Mouse (Mus musculus) small intestine, adult 2 months (tissue): ENCODE data around the gene Heatr5a. TPM values are rescaled to one million over a fixed set of nuclear protein-coding genes. Genes with fewer than 3 reads are reported as not detected.

Source experiments
- H3K27ac ChIP-seq: fragments of 200-500 bp; 2 replicates; pipeline ENCODE4 v1.5.1; 2012; ENCODE audit warnings: low read depth, low read length, control low read depth, inconsistent platforms; ENCODE audit not compliant: insufficient read depth
- H3K27me3 ChIP-seq: fragments of 200-500 bp; 2 replicates; pipeline ENCODE4 v1.6.1; 2012; ENCODE audit warnings: mild to moderate bottlenecking, moderate library complexity, low read length, inconsistent platforms; ENCODE audit not compliant: control insufficient read depth, insufficient read depth
- H3K36me3 ChIP-seq: fragments of 200-500 bp; 2 replicates; pipeline ENCODE4 v1.6.1; 2012; ENCODE audit warnings: mild to moderate bottlenecking, low read length, control low read depth, inconsistent platforms; ENCODE audit not compliant: control insufficient read depth, insufficient read depth
- H3K4me1 ChIP-seq: fragments of 200-500 bp; 2 replicates; pipeline ENCODE4 v1.6.1; 2012; ENCODE audit warnings: low read length, inconsistent platforms, mixed read lengths; ENCODE audit not compliant: control insufficient read depth, insufficient read depth, insufficient read length
- H3K4me3 ChIP-seq: fragments of 200-500 bp; 2 replicates; pipeline ENCODE4 v1.5.1; 2012; ENCODE audit warnings: low read depth, mild to moderate bottlenecking, control low read depth, inconsistent platforms, low read length, moderate library complexity
- CTCF ChIP-seq: fragments of 200-500 bp; IDR thresholded peaks from 2 replicates; pipeline ENCODE4 v1.5.1; 2012; ENCODE audit warnings: low read depth, mild to moderate bottlenecking, control low read depth, inconsistent platforms, low read length, moderate library complexity, mixed read lengths; ENCODE audit not compliant: insufficient replicate concordance, insufficient read length; ENCODE audit errors: extremely low read depth
- POLR2A ChIP-seq: fragments of 200-500 bp; IDR thresholded peaks from 2 replicates; pipeline ENCODE4 v1.6.1; 2012; ENCODE audit warnings: low read depth, mild to moderate bottlenecking, control low read depth, inconsistent platforms, low read length, moderate library complexity
- WGBS: fragments of 180-500 bp; shearing (Covaris S2); methylation state at CpG from one replicate; pipeline ENCODE4 v1.1.7; 2018; 5-methylcytosine and 5-hydroxymethylcytosine counted together
- polyA plus RNA-seq: library from polyadenylated mRNA; depleted of rRNA; stranded (reverse); fragments of >200 nt; gene quantifications from 2 replicates; pipeline ENCODE4 v1.2.3, GENCODE M21; 2012

Gene Heatr5a
- polyA plus RNA-seq, 1 experiment, result 66.8 TPM

- Histone ChIP-seq H3K4me1 (no peaks in the 10 kb centered on the region), H3K36me3 (no peaks in the 10 kb centered on the region), H3K4me3 (no peak overlapping the region), H3K27ac (peak overlapping the region; percentile 34; the same call in 1 of the 2 replicates), H3K27me3 (no peaks in the 10 kb centered on the region)
- TF ChIP-seq POLR2A (no peak), CTCF (no peak)
- WGBS, result 87% methylated on average over 2 of the region's 2 CpGs
Observed at GRCm38 (mm10) chr12:51855872-51856271, 115.2 kb downstream of the Heatr5a start.

GRCm38 (mm10) chr12:51855453-51855852, 115.7 kb downstream of the Heatr5a start:
- WGBS, result 79% methylated on average over 7 of the region's 7 CpGs
- H3K27ac ChIP-seq, result no peak overlapping the region
- H3K36me3 ChIP-seq, result no peaks in the 10 kb centered on the region
- no peaks in the 10 kb centered on the region for H3K4me1 ChIP-seq
- TF ChIP-seq CTCF, result no peak
- no peak for TF ChIP-seq POLR2A
- H3K4me3 ChIP-seq, result no peak overlapping the region
- H3K27me3 ChIP-seq, result no peaks in the 10 kb centered on the region

- 58% methylated on average over 4 of the region's 4 CpGs for WGBS
- H3K4me1 ChIP-seq, result 0 out of 2 replicates have a peak, but pooled peaks cover 2% of the 10 kb centered on the region
- no peak overlapping the region for H3K4me3 ChIP-seq
- no peaks in the 10 kb centered on the region for H3K27me3 ChIP-seq
- TF ChIP-seq POLR2A (no peak), CTCF (no peak)
- H3K27ac ChIP-seq, result no peak overlapping the region
- H3K36me3 ChIP-seq, result no peaks in the 10 kb centered on the region
Observed at GRCm38 (mm10) chr12:51851617-51852016, 119.5 kb downstream of the Heatr5a start.

GRCm38 (mm10) chr12:51851155-51851554, 120.0 kb downstream of the Heatr5a start:
- no peaks in the 10 kb centered on the region for H3K27me3 ChIP-seq
- H3K4me3 ChIP-seq, result no peak overlapping the region
- TF ChIP-seq POLR2A (no peak), CTCF (no peak)
- H3K4me1 ChIP-seq, result 0 out of 2 replicates have a peak, but pooled peaks cover 2% of the 10 kb centered on the region
- WGBS, result 77% methylated on average over 3 of the region's 3 CpGs
- H3K36me3 ChIP-seq, result no peaks in the 10 kb centered on the region
- H3K27ac ChIP-seq, result no peak overlapping the region

- 79% methylated on average over 4 of the region's 4 CpGs for WGBS
- Histone ChIP-seq H3K4me1 (peaks cover 2% of the 10 kb centered on the region; the same call in 1 of the 2 replicates), H3K4me3 (no peak overlapping the region), H3K27me3 (no peaks in the 10 kb centered on the region), H3K36me3 (no peaks in the 10 kb centered on the region), H3K27ac (no peak overlapping the region)
- TF ChIP-seq POLR2A (no peak), CTCF (no peak)
Observed at GRCm38 (mm10) chr12:51850339-51850738, 120.8 kb downstream of the Heatr5a start.

GRCm38 (mm10) chr12:51849902-51850301, 121.2 kb downstream of the Heatr5a start:
- WGBS, result 54% methylated on average over 2 of the region's 2 CpGs
- Histone ChIP-seq H3K36me3 (no peaks in the 10 kb centered on the region), H3K4me3 (no peak overlapping the region), H3K4me1 (peaks cover 5% of the 10 kb centered on the region; the same call in 1 of the 2 replicates), H3K27me3 (no peaks in the 10 kb centered on the region), H3K27ac (no peak overlapping the region)
- no peak for TF ChIP-seq POLR2A
- TF ChIP-seq CTCF, result no peak

GRCm38 (mm10) chr12:51847953-51848680, 123.0 kb downstream of the Heatr5a start:
- H3K4me3 ChIP-seq, result no peak overlapping the region
- 67% methylated on average over 9 of the region's 9 CpGs for WGBS
- no peak overlapping the region for H3K27ac ChIP-seq
- TF ChIP-seq CTCF (no peak), POLR2A (no peak)
- H3K36me3 ChIP-seq, result no peaks in the 10 kb centered on the region
- no peaks in the 10 kb centered on the region for H3K27me3 ChIP-seq
- peaks cover 5% of the 10 kb centered on the region; the same call in 1 of the 2 replicates for H3K4me1 ChIP-seq
